Mouse (Mus musculus): ENCODE measurements around the gene Hoxd12. TPM values are rescaled to one million over a fixed set of nuclear protein-coding genes. Genes with fewer than 3 reads are reported as not detected.

The Hoxd12 gene
- total RNA-seq, 4 experiments from 2014 or later, result not detected

GRCm38 (mm10) chr2:74694066-74694465, 19.3 kb downstream of the Hoxd12 start:
- DNase-seq (ENCODE audit: low spot score in 2 of 2), result no peak

- no peak for DNase-seq (ENCODE audit: low spot score in 2 of 2)
These were observed 20.6 kb downstream of the Hoxd12 start for GRCm38 (mm10) chr2:74695383-74695782.

GRCm38 (mm10) chr2:74695813-74696430, 21.1 kb downstream of the Hoxd12 start:
- no peak for DNase-seq (ENCODE audit: low spot score in 2 of 2)

- DNase-seq (ENCODE audit: low spot score in 2 of 2), result no peak
These were observed 21.9 kb downstream of the Hoxd12 start for GRCm38 (mm10) chr2:74696442-74697335.

- DNase-seq (ENCODE audit: low spot score in 2 of 2), result no peak
These were observed 22.8 kb downstream of the Hoxd12 start, which contains the start of gene Hoxd9 for GRCm38 (mm10) chr2:74697567-74698121. Hoxd9 (plus strand) TSS chr2:74697727.

GRCm38 (mm10) chr2:74698201-74699052, 23.6 kb downstream of the Hoxd12 start:
- no peak for DNase-seq (ENCODE audit: low spot score in 2 of 2)

- DNase-seq (ENCODE audit: low spot score in 2 of 2), result no peak
These were observed 24.2 kb downstream of the Hoxd12 start for GRCm38 (mm10) chr2:74699053-74699430.

GRCm38 (mm10) chr2:74699664-74700545, 25.1 kb downstream of the Hoxd12 start:
- DNase-seq (ENCODE audit: low spot score in 2 of 2), result no peak

GRCm38 (mm10) chr2:74700546-74701112, 25.8 kb downstream of the Hoxd12 start:
- no peak for DNase-seq (ENCODE audit: low spot score in 2 of 2)

- peak in 1 of 2 experiments; percentile 75 for DNase-seq (ENCODE audit: low spot score in 2 of 2)
These were observed 27.4 kb downstream of the Hoxd12 start for GRCm38 (mm10) chr2:74701949-74702819.

- no peak for DNase-seq (ENCODE audit: low spot score in 2 of 2)
These were observed 28.0 kb downstream of the Hoxd12 start for GRCm38 (mm10) chr2:74702820-74703219.

- DNase-seq (ENCODE audit: low spot score in 2 of 2), result no peak
These were observed 28.5 kb downstream of the Hoxd12 start for GRCm38 (mm10) chr2:74703317-74703716.

- DNase-seq (ENCODE audit: low spot score in 2 of 2), result no peak
These were observed 29.0 kb downstream of the Hoxd12 start for GRCm38 (mm10) chr2:74703720-74704392.

- DNase-seq (ENCODE audit: low spot score in 2 of 2), result no peak
These were observed 29.7 kb downstream of the Hoxd12 start, which contains the start of gene Hoxd8 for GRCm38 (mm10) chr2:74704393-74704998. Hoxd8 (plus strand) TSS chr2:74704615.

- DNase-seq (ENCODE audit: low spot score in 2 of 2), result no peak
These were observed 30.2 kb downstream of the Hoxd12 start for GRCm38 (mm10) chr2:74704999-74705466.

- no peak for DNase-seq (ENCODE audit: low spot score in 2 of 2)
These were observed 30.8 kb downstream of the Hoxd12 start for GRCm38 (mm10) chr2:74705467-74706089.

- DNase-seq (ENCODE audit: low spot score in 2 of 2), result no peak
These were observed 31.7 kb downstream of the Hoxd12 start for GRCm38 (mm10) chr2:74706393-74706960.
